Mouse (Mus musculus) cerebral cortex, adult 2 months (tissue): ENCODE data around the gene Eepd1.

Source experiments
- WGBS: fragments of 180-500 bp; shearing (Covaris S2); methylation state at CpG from one replicate; pipeline ENCODE4 v1.1.7; 2018; 5-methylcytosine and 5-hydroxymethylcytosine counted together

Gene Eepd1

DNA sequence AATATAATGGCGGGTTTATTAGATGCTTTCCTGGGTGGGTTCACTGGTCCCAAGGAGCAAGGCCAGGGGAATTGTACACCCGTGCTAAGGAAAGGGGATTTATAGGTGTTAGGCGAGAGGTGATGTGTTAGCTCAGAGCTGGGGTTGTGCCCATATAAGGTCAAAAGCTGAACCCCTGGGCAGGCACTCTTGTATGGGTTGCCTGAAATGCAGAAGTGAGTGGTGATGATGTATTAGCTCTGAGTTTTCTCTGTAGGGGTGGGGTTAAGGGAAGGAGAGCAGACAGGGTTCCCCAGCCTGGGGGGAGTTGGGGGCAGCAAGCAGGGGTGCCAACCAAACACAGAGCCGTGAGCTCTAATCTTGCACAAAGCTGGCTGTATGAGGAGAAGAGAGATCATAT is 60.0 kb downstream of the Eepd1 start:
- WGBS, result 94% methylated on average over 4 of the region's 4 CpGs

DNA sequence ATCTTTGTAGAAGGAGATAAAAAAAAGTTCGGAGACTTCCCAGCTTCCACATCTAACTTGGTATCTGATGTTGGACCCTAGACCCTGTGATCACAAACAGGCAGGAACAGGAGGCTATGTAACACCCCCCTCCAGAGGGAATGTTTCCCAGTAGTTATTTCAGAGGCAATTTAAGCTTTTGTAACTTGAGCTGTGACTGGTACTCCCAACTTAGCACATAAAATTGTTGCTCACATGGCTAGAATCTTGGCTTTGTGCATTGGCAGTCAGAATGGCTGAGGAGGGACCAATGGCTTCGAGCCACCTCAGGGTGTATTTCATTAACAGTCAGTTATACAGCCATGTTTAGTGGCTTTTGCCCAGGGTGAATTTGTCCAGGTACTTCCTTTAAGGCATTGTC is 63.9 kb downstream of the Eepd1 start:
- 49% methylated on average over 2 of the region's 2 CpGs for WGBS

DNA sequence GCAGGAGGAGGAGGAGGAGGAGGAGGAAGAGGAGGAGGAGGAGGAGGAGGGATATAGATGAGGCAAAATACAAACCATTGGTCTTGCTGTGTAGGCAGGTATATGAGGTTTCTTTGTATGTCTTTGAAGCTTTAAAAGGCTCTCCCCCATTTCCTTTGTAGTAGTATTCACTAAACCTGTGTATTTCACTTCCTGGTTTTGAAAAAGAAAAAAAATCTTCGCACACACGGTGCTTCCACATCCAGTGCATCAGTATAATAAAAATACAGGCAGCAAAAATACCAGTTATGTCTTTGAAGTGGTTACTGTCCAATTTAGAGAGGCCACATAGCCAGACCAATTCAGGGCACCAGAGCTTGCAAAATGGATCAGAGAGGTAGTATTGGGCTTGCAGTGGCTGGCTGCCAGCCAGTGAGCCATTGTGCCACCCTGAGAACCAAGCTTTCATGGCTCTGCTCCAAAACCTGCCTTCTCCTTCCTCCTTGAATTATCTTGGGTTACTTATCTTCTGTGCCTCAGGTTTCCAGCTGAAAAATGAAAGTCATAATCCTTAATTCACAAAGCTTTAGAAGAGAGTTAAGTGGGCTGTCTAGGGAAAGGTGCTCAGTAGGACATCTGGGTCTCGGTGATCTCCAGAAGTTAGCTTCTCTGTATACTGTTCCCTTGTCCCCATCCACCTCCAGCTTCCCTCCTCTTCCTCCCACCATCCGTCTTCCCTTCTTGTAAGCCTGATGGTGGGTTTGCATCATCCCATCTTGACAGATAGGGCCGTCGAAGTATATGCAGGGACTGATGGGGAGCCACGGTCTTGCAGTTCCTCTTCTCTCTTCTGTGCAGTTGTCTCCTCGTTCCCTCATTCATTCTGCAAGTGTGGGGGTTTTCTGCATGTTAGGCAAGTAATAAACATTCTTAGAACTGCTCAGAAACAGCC is 68.0 kb downstream of the Eepd1 start:
- WGBS, result 70% methylated on average over 8 of the region's 8 CpGs

DNA sequence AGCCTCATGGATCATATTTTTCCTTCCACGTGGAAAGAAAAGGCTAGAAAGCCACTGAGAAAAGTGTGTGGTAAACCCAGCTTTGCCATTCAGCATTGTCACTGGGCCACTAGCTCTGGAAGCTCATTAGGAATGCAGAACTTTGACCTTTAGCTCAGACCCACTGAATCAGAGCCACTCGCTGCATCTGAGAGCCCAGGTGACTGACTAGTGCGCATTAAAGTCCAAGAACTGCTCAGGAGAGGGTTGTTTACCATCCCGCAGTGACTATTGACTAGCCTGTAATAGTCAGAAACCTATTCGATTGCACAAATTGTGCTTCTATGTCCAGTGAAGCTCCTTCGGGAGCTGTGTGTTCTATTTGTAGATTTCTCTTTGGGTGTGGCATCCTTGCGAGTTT is 68.8 kb downstream of the Eepd1 start:
- 91% methylated on average over 7 of the region's 7 CpGs for WGBS

DNA sequence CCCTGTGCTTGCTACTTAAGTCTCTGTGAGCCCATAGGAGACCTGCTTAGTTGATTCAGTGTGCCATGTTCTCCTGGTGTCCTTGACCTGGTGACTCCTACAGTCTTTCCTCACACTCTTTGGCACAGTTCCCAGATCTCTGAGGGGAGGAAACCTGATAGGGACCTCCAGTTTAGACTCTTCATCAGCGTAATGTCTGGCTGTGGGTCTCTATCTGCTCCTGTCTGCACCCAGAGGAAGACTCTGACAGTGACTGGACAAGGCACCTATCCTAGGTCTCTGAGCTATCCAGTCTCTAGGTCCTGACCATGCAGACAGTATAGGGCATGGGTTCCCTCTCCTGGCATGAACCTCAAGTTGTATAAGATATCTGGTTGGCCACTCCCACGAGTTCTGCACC is 71.2 kb downstream of the Eepd1 start:
- WGBS, result 92% methylated on average over 2 of the region's 2 CpGs

DNA sequence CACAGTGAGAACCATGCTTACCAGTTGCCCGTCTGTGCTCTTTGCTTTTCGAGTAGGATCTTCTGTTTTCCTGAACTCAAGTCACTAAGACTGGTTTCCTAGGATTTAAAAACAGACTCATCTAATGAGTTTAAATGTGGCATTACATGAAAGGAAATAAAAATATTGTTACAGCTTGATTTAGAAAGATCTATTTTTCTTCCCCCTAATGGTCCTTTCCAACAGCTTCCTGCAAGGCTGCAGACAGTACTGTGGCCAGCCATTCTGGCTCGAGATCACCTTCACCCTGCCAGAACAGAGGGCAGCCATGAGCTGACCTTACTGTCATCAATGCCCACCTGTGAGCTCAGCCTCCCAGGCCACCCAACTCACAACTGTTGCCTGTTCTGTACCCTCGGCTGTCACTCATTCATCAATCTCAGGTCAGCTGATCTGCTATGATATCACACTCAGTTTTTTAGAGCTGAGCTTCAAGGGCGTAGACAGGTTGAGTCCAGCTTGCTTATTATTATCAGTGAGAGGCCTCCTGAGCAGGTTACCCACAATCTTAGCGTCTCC is 73.0 kb downstream of the Eepd1 start:
- 64% methylated on average over 6 of the region's 6 CpGs for WGBS

DNA sequence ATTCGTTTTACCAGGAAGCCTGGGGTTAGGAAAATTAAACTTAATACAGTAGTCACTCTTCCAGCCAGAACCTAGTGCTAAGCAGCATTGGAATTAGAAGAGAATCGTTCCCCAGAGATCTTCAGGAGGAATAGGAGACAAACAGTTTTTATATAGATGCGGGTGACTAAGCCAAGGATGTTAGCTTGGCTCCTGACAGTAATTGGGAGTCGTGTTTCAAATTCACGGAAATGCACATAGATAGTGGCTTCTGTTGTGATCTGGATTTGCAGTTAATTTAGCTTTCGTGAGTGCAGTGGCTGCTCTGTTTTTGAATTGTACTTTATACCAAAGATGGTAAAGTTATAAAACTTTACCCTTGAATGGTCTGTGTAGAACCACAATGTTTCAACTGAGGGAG is 73.9 kb downstream of the Eepd1 start:
- 37% methylated on average over 6 of the region's 6 CpGs for WGBS

DNA sequence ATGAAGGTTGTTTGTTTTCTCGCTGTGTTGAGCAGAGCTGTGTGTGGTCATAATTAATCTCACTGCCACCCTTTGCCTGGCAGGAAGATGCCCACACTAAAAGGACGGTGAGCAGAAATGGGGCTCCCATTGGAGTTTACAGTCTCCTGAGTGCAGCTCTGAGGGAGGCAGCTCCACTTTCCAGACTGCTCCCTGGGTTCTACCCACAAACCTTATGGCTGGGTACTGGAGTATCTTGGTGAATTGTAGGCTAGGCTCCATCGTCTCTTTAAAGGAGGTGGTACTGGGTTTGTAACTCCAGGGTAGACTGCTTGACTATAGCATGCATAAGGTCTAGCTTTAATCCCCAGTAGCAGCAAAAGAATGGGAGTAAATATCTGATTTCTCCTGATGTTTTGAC is 74.7 kb downstream of the Eepd1 start:
- 52% methylated on average over 3 of the region's 3 CpGs for WGBS

DNA sequence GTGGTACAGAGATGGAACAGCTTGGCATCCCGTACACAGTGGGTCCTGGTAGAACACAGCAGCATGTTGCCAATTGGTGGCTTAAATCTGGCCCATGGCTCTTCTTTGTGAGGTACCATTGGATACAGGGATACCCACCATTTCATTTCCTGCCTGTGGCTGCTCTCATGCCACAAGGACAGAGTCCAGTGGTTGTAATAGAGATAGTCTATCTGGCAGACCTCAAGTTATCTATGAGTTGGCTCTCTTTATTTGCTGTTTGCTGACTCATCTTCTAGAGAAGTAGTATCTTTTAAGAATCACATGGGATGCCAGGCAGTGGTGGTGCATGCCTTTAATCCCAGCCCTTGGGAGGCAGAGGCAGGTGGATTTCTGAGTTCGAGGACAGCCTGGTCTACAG is 76.0 kb downstream of the Eepd1 start:
- WGBS, result 92% methylated on average over 2 of the region's 2 CpGs

DNA sequence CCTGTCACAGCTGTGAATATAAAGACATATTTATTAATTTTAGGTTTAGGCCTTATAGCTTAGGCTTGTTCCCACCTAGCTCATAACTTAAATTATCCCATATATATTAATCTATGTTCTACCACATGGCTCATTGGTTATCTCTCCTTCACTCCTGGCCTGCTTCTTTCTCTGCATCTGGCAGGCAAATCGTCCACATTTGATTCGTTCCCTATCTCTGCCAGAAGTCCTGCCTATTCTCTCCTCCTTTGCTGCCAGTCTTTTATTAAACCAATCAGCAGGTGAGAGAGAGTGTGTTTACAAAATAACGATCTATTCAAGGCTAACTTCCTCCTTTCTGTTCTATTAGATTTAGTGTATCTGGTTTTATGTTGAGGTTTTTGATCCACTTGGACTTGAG is 77.5 kb downstream of the Eepd1 start:
- WGBS, result 73% methylated on average over 3 of the region's 3 CpGs

DNA sequence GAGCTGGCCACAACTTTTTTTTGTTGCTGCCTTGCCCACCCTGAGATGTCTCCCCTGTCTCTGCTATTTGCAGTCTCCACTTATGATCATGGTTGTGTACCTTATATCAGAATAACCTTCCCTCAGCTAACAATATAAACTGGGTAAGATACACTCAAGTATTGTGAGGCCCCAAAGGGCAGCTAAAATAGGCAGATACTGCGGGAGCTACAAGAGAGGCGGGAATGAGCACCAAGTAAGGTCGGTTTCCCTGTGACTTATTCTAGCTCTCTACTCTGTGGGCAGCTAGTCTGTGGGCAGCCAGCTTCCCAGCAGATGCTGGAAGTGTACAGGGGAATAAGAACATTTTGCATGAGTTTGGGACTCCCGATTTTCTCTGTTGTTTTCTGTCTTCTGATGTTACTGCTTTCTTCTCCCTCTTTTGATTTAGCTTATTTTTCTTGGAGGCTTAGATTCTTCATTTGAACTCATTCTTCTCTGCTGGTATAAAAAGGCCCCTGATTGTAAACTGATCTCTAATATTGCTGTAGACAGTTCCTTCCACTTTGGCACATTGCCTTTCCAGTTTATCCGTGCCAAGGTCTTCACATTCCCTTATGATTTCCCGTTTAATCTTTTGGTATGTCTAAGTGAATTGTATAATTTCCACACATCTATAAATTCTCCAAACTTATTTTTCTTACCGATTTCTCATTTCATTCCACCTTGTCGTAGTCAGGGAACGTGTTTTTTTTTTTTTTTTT is 78.8 kb downstream of the Eepd1 start:
- 51% methylated on average over 9 of the region's 9 CpGs for WGBS

DNA sequence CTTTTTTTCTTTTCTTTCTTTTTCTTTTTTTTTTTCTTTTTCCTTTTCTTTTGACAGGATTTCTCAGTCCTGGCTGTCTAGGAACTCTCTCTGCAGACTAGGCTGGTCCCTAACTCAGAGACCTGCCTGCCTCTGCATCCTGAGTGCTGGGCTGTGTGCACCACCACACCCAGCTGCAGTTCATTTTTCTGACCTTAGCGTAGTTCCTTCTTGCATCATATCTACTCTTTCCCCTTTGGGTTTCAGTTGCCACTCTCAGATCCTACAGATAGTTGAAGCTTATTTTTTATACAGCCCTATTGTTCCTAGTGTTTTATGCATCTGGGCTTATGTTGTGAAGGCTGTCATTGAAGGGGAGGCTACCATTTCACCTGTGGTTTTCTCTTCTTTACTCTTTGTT is 79.8 kb downstream of the Eepd1 start:
- 93% methylated on average over 1 of the region's 1 CpGs for WGBS

DNA sequence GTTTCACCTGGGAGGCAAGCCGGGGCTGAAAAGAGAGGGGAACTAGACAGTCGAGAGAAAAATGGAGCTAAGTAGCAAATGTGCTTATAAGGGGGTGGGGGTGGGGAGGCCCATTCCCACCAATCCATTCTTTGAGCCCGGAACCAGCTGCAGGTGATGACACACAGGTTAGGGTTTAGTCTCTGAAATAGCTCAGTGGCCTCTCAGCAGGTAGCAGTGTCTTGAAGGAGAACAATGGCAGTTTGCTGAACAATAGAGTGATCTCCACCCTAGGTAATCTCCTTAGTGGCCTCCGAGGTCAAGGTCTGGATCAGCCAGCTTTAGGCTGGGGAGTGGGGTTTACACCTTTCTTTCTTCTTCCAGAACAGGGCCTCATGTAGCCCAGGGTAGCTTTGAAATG is 82.5 kb downstream of the Eepd1 start:
- WGBS, result 81% methylated on average over 4 of the region's 4 CpGs

DNA sequence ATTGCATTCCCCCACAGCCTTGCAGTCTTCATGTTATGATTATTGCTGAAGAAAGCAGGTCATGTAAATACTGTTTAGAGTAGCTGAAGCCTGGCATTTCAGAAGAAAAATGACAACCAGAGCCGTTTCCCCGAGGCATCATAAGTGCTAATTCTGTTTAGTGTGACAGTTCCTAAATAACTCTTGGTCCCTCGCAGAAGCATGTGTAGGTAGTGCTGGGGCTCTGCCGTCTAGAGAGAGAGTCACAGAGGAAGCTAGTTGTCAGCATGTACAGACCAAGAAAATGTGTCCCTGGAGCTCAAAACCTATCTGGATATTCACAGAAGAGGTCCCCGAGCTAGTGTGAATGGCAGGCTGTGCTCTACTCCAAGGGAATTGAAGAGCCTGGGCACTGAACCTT is 85.7 kb downstream of the Eepd1 start:
- 39% methylated on average over 5 of the region's 5 CpGs for WGBS

DNA sequence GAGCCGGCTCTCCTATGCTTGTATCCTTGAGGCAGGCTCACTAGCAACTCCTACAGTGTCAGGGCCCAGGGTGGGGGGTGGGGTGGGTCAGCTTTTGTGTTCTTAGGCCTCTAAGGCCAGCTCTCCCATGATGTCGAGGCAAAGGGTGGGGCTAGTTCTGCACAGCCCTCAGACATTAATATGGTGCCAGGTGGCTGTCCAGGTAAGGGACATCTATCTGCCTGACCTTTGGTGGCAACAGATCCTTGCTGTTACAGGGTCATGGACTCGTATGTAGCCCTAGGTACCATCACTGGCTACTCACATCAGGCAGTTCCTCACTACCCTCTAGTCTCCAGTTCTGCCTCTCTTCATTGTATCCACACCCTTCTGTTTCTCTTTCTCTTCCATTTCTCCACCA is 87.4 kb downstream of the Eepd1 start:
- 80% methylated on average over 3 of the region's 3 CpGs for WGBS

DNA sequence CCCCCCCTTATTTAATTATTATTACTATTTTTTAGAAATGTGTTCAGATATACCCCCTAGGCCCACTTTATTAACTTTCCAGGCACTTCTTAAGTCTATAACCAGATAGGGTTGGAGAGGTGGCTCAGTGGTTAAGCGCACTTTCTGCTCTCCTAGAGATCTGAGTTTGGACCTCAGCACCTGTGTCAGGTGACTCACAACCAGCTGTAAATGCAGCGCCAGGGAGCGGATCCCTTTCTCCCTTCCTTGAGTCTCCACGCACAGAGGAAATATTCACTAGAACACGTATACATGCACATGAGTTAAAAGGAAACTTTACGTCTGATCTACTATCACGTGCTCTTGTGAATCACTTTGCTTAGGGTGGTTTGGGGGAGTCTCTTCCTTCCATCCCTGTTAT is 88.7 kb downstream of the Eepd1 start:
- WGBS, result 79% methylated on average over 7 of the region's 7 CpGs

DNA sequence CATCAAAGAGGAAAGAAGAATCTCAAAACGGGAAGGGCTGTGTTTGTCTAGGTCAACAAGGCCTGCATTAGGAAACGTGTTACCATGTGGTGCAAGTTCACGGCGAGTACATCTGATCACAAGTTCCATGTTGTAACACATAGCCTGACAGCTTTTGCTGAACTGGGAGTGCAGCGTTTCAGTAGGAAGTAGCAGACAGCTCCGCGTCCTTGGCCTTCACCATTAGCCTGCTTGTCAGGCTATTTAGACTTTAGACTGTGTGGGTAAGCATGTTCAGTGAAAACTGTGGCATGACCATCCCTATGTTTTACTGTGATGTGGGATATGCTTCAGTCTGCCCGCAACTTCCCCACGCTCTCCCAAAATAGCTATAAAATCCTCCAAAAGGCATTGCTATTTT is 89.1 kb downstream of the Eepd1 start:
- 38% methylated on average over 9 of the region's 9 CpGs for WGBS

DNA sequence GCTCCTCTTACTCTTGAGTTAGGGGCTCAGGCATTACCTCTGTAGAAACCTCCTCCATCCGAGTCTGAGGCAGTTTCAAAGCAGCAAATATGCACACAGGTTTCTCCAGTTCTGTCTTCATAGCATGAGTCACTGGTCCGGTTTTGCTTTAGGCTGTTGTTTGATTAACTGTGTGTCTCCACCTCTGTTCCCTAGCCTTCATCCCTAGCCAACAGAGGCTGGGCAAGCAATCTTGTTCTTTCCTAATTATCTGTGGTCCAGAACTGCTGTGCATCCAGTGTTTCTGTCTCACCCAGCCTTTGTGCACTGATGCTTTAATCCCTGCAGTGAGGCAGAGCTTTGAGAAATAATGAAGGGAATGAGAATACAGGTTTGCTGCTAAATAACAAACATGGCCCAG is 90.0 kb downstream of the Eepd1 start:
- WGBS, result 27% methylated on average over 2 of the region's 2 CpGs

DNA sequence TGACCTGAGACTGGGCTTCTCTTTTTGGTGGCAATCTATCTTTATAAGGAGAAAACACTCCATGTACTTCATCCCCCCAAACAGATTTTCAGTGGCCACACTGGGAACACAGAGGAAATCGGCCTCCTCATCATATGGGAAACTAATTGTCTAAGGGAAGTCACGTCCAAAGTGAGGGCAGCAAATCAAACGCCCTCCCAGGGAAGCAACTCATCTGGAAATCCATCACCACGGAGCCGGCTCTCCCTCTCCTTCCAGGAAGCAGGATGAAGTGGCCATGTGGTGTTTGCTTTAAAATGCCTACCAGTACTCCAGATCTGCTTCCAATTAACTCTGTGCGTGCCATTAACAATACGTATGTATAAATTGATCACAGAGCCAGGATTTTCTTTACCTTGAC is 92.4 kb downstream of the Eepd1 start:
- WGBS, result 56% methylated on average over 7 of the region's 7 CpGs

DNA sequence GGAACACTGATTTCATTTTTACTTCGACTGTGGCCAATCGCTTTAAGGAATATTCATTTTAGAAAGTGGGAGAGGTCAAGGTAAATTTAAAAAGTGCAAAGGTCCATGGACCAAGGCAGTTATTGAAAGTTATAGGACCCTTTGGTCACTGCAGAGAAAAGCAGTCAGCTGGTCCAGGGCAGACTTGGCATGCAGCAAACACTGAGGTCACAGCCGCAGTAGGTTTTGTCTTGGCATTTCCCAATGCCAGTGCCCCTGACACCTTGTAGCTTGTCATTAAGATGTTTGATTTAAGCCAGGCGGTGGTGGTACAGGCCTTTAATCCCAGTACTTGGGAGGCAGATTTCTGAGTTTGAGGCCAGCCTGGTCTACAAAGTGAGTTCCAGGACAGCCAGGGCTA is 92.8 kb downstream of the Eepd1 start:
- WGBS, result 83% methylated on average over 4 of the region's 4 CpGs

DNA sequence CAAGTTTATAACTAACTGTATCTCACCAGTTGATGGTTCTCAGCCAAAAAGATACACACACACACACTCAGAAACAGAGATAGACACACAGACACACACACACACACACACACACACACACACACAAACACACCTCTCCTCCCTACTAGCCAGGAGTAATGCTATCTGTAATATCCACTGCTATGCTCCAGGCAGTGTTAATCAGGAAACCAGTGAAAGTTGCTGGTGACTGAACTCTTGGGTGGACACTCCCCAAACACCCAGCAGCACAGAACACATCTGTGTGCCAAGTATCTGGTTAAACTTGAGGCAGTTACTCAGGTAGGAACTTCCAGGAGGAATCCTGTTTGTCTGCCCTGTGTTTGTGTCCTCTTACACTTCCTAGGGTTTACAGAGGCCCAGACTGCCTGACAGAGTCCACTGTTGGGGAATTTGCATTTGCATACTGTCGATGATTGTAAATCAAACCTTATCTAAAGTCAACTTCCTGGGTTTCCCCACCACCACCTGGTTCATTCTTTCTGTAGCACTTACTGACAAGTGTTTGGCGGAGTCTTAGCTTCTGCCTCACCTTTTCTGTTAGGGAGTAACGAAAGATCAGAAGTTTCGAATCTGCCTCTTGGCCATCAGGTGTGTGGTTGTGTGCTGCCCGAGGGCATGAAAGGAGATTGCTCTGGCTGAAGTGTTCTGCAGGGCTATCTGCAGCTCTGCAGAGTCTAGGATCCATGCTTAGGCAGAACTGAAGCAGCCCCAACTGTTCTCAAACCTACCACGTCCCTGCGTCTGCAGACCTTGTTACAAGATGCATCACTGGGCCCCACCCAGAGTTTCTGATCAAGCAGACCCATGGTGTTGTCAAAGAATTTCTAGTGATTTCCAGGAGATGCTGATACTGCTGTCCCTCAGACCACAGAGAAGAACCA is 97.6 kb downstream of the Eepd1 start:
- 93% methylated on average over 7 of the region's 7 CpGs for WGBS

DNA sequence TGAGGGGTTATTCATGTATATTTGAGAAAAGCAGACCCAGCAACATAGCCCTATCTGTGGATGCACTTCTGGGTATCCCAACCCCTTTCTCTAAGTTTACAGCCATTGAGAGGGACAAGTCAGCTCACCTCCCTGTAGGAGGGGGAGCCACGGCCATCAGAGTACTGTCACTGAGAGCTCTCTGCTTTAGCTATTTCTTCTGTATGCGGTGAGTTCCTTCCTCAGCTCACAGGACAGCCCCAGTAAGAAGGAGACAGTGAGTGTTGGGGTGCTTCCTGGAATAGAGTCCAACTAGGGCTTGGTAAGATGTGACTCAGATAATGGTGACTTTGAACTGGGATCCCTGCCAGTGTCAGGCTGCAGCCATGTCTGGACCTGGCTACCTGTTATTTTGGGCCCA is 102.3 kb downstream of the Eepd1 start:
- 97% methylated on average over 2 of the region's 2 CpGs for WGBS
